Mouse (Mus musculus) MEL (cell line): ENCODE data around the gene Sipa1l1. TPM values are rescaled to one million over a fixed set of nuclear protein-coding genes. Genes with fewer than 3 reads are reported as not detected.

Experiments
- DNase-seq: peaks from one replicate; pipeline ENCODE4 v3.0.0; 2011; ENCODE audit warnings: low read depth, low spot score
- H3K27ac ChIP-seq: 2 replicates; pipeline ENCODE4 v1.5.1; 2012; ENCODE audit warnings: low read depth, mild to moderate bottlenecking, control low read depth, low read length, moderate library complexity; ENCODE audit not compliant: control insufficient read depth
- H3K27me3 ChIP-seq, 2 experiments: fragments of 150-350 bp in 1 of 2; sonication (generic) in 1 of 2; 2 replicates each; pipeline ENCODE4 v1.6.1; 2012; ENCODE audit warnings: low read length in 2 of 2, mild to moderate bottlenecking in 2 of 2, improper control_type of control experiment in 1 of 2, moderate library complexity in 1 of 2; ENCODE audit not compliant: insufficient read depth in 2 of 2, control insufficient read depth in 1 of 2
- H3K36me3 ChIP-seq, 2 experiments: 2 replicates each; pipeline ENCODE4 v1.6.1; 2012 to 2014; ENCODE audit warnings: low read length in 2 of 2, improper control_type of control experiment in 1 of 2, inconsistent platforms in 1 of 2, mild to moderate bottlenecking in 1 of 2; ENCODE audit not compliant: insufficient read depth in 2 of 2, control insufficient read depth in 1 of 2
- H3K4me1 ChIP-seq, 2 experiments: fragments of 150-350 bp in 1 of 2; sonication (generic) in 1 of 2; 2 replicates each; pipeline ENCODE4 v1.6.1; 2012; ENCODE audit warnings: low read length in 2 of 2, improper control_type of control experiment in 1 of 2, mild to moderate bottlenecking in 1 of 2; ENCODE audit not compliant: insufficient read depth in 2 of 2, control insufficient read depth in 1 of 2
- H3K4me3 ChIP-seq, 2 experiments: fragments of 150-350 bp in 1 of 2; sonication (generic) in 1 of 2; 2 replicates each; pipeline ENCODE4 v1.5.1; 2012; ENCODE audit warnings: low read depth in 2 of 2, low read length in 2 of 2, mild to moderate bottlenecking in 2 of 2, moderate library complexity in 2 of 2, control low read depth in 1 of 2, improper control_type of control experiment in 1 of 2; ENCODE audit not compliant: control insufficient read depth in 1 of 2, insufficient read depth in 1 of 2
- H3K79me2 ChIP-seq: 2 replicates; pipeline ENCODE4 v1.6.1; 2012; ENCODE audit warnings: mild to moderate bottlenecking, low read length, moderate library complexity; ENCODE audit not compliant: control insufficient read depth, poor library complexity, insufficient read depth
- H3K9ac ChIP-seq: 2 replicates; pipeline ENCODE4 v1.6.1; 2012; ENCODE audit warnings: low read depth, mild to moderate bottlenecking, control low read depth, low read length, moderate library complexity; ENCODE audit not compliant: control insufficient read depth, poor library complexity, severe bottlenecking
- H3K9me3 ChIP-seq: fragments of 150-350 bp; sonication (generic); replicated peaks from 2 replicates; pipeline ENCODE4 v1.6.1; 2012; ENCODE audit warnings: mild to moderate bottlenecking, low read length, improper control_type of control experiment, moderate library complexity; ENCODE audit not compliant: insufficient read depth
- CHD1 ChIP-seq: IDR thresholded peaks from 2 replicates; pipeline ENCODE4 v1.6.1; 2012; ENCODE audit warnings: low read depth, mild to moderate bottlenecking, inconsistent platforms, low read length, improper control_type of control experiment
- CTCF ChIP-seq, 3 experiments: IDR thresholded peaks in 2 of 3; conservative IDR thresholded peaks in 1 of 3; 2 replicates each; pipeline ENCODE4 v1.5.1; 2011 to 2012; ENCODE audit warnings: low read length in 3 of 3, low read depth in 2 of 3, mild to moderate bottlenecking in 2 of 3, improper control_type of control experiment in 1 of 3, inconsistent platforms in 1 of 3, mixed read lengths in 1 of 3, moderate library complexity in 1 of 3; ENCODE audit not compliant: control insufficient read depth in 1 of 3, insufficient read depth in 1 of 3, poor library complexity in 1 of 3, severe bottlenecking in 1 of 3
- E2F4 ChIP-seq: IDR thresholded peaks from 2 replicates; pipeline ENCODE4 v1.6.1; 2011; ENCODE audit warnings: low read depth, low read length, improper control_type of control experiment, borderline replicate concordance
- GABPA ChIP-seq: IDR thresholded peaks from 2 replicates; pipeline ENCODE4 v1.6.1; 2012; ENCODE audit warnings: low read depth, mild to moderate bottlenecking, inconsistent platforms, low read length, improper control_type of control experiment, moderate library complexity
- GATA1 ChIP-seq: IDR thresholded peaks from 2 replicates; pipeline ENCODE4 v1.6.1; 2011; ENCODE audit warnings: low read depth, low read length, improper control_type of control experiment
- HCFC1 ChIP-seq: IDR thresholded peaks from 2 replicates; pipeline ENCODE4 v1.6.1; 2012; ENCODE audit warnings: low read depth, mild to moderate bottlenecking, inconsistent platforms, low read length, improper control_type of control experiment, moderate library complexity
- JUND ChIP-seq: IDR thresholded peaks from 2 replicates; pipeline ENCODE4 v1.6.1; 2011; ENCODE audit warnings: low read depth, mild to moderate bottlenecking, improper control_type of control experiment, low read length
- KAT2A ChIP-seq: conservative IDR thresholded peaks from 2 replicates; pipeline ENCODE4 v1.6.1; 2012; ENCODE audit warnings: low read depth, low read length, improper control_type of control experiment, inconsistent platforms
- MAFK ChIP-seq: IDR thresholded peaks from 2 replicates; pipeline ENCODE4 v1.6.1; 2011; ENCODE audit warnings: low read depth, mild to moderate bottlenecking, low read length, improper control_type of control experiment, borderline replicate concordance
- MXI1 ChIP-seq: IDR thresholded peaks from 2 replicates; pipeline ENCODE4 v1.6.1; 2011; ENCODE audit warnings: mild to moderate bottlenecking, low read depth, low read length, improper control_type of control experiment
- MYB ChIP-seq: IDR thresholded peaks from 2 replicates; pipeline ENCODE4 v1.6.1; 2011; ENCODE audit warnings: mild to moderate bottlenecking, low read depth, low read length, improper control_type of control experiment
- MYC ChIP-seq: IDR thresholded peaks from 2 replicates; pipeline ENCODE4 v1.6.1; 2011; ENCODE audit warnings: low read depth, mild to moderate bottlenecking, low read length, improper control_type of control experiment, moderate library complexity
- POLR2A ChIP-seq, 2 experiments: IDR thresholded peaks; 2 replicates each; pipeline ENCODE4 v1.6.1; 2011 to 2012; ENCODE audit warnings: low read length in 2 of 2, mild to moderate bottlenecking in 2 of 2, control low read depth in 1 of 2, improper control_type of control experiment in 1 of 2, low read depth in 1 of 2, moderate library complexity in 1 of 2; ENCODE audit not compliant: control insufficient read depth in 1 of 2, insufficient read depth in 1 of 2, poor library complexity in 1 of 2
- RAD21 ChIP-seq: IDR thresholded peaks from 2 replicates; pipeline ENCODE4 v1.6.1; 2011; ENCODE audit warnings: mild to moderate bottlenecking, low read depth, low read length, improper control_type of control experiment
- SIN3A ChIP-seq: IDR thresholded peaks from 2 replicates; pipeline ENCODE4 v1.6.1; 2012; ENCODE audit warnings: low read length, improper control_type of control experiment, inconsistent platforms
- SMC3 ChIP-seq: IDR thresholded peaks from 2 replicates; pipeline ENCODE4 v1.6.1; 2011; ENCODE audit warnings: low read depth, low read length, improper control_type of control experiment
- TAL1 ChIP-seq: IDR thresholded peaks from 2 replicates; pipeline ENCODE4 v1.6.1; 2012; ENCODE audit warnings: mild to moderate bottlenecking, inconsistent platforms, low read length, moderate library complexity, mixed read lengths
- TBP ChIP-seq: IDR thresholded peaks from 2 replicates; pipeline ENCODE4 v1.8.0; 2011; ENCODE audit warnings: low read depth, low read length, improper control_type of control experiment
- UBTF ChIP-seq: IDR thresholded peaks from 2 replicates; pipeline ENCODE4 v1.6.1; 2012; ENCODE audit warnings: low read depth, mild to moderate bottlenecking, inconsistent platforms, low read length, improper control_type of control experiment, moderate library complexity, borderline replicate concordance; ENCODE audit not compliant: insufficient read depth
- USF2 ChIP-seq, 2 experiments: IDR thresholded peaks; 2 replicates each; pipeline ENCODE4 v1.6.1; 2011 to 2012; ENCODE audit warnings: improper control_type of control experiment in 2 of 2, low read length in 2 of 2, borderline replicate concordance in 1 of 2, inconsistent platforms in 1 of 2, low read depth in 1 of 2, mild to moderate bottlenecking in 1 of 2; ENCODE audit not compliant: insufficient read depth in 1 of 2
- ZC3H11A ChIP-seq: IDR thresholded peaks from 2 replicates; pipeline ENCODE4 v1.6.1; 2012; ENCODE audit warnings: low read depth, mild to moderate bottlenecking, inconsistent platforms, low read length, improper control_type of control experiment
- ZKSCAN1 ChIP-seq: IDR thresholded peaks from 2 replicates; pipeline ENCODE4 v1.6.1; 2012; ENCODE audit warnings: low read depth, mild to moderate bottlenecking, inconsistent platforms, low read length, improper control_type of control experiment, moderate library complexity
- polyA plus RNA-seq, 2 experiments: library from polyadenylated mRNA; stranded (reverse) in 1 of 2; unstranded in 1 of 2; fragments of >175 nt in 1 of 2; fragments of >200 nt in 1 of 2; gene quantifications; 2 replicates each; pipeline versions ENCODE4 v1.2.1 to v1.2.4; 2012; ENCODE audit warnings: low replicate concordance in 2 of 2, low read depth in 1 of 2; ENCODE audit not compliant: insufficient read length in 2 of 2, insufficient read depth in 1 of 2, missing spikeins in 1 of 2
- total RNA-seq: library from RNA; depleted of rRNA; stranded (reverse); fragments of 300-350 nt; gene quantifications from 2 replicates; pipeline ENCODE4 v1.2.3, GENCODE M21; 2012

The Sipa1l1 gene
- total and polyA plus RNA-seq, 3 experiments: 18.1 to 42.7 (median 19.3) TPM

DNA sequence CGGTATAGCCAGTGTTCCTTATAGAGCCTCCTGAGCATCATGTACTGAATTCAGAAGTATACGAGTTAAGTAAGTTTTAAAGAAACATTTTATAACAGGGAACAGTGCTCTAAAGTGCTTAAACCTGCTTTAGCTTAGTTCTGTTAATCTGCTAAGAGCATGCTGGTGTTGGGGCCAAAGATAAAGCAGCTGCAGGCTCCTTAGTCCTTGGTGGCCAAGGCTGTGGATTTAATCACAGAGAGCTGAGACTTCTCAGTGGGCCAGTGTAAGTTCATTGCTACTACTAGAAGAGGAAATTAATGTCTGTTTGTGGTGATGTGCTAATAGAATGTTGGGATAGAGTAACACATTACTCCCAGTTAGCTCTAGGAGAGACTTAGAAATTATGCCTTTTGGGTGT lies 27.1 kb downstream of the Sipa1l1 start (continued):
- TF ChIP-seq TBP (peak; percentile 46; the same call in 1 of the 2 replicates), HCFC1 (no peak), MYB (no peak), MYC (no peak), USF2 (IDR thresholded peaks at IDR 0.05; ENCODE audit: borderline replicate concordance in 1 of 2, insufficient read depth in 1 of 2, low read depth in 1 of 2, low read length in 2 of 2) (no peak), GABPA (no peak)

DNA sequence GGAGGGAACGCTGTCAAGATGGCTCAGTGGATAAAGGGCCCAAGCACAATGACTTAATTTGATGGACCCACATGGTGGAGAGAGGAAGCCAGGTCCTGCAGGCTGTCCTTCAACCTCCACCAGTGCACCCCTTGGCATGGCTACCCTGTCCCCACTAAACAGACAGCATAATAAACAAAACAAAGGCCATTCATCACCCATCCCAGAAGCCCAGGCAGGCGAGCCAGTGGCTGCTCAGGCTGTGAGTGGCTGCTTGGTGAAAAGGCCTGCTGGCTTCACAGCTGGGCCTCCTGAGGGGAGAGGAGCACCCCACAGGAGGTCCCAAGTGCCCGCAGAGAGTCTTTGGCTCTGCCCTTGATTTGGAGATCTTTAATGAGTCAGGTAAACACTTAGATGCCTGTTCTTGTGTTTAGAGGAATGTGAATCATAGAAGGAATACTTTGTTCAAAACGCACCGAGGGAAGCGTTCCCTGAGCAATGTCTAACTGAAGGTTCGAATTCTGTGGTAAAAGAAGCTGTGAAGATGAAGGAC lies 27.6 kb downstream of the Sipa1l1 start:
- Histone ChIP-seq H3K27me3 (no peaks in the 10 kb centered on the region), H3K9me3 (no peaks in the 10 kb centered on the region), H3K4me3 (no peak overlapping the region), H3K4me1 (peaks cover 8% of the 10 kb centered on the region in 2 experiments), H3K79me2 (peaks cover 2% of the 10 kb centered on the region; the same call in 1 of the 2 replicates), H3K36me3 (peaks cover 2 to 14% of the 10 kb centered on the region in 2 experiments; a peak in 3 of 4 replicates), H3K9ac (no peak overlapping the region), H3K27ac (no peak overlapping the region)
- DNase-seq: no peak
- TF ChIP-seq HCFC1 (no peak), SIN3A (no peak), JUND (no peak), SMC3 (no peak), KAT2A (no peak), POLR2A (IDR thresholded peaks at IDR 0.05; ENCODE audit: control insufficient read depth in 1 of 2, insufficient read depth in 1 of 2, low read depth in 1 of 2, low read length in 2 of 2, poor library complexity in 1 of 2) (no peak), CTCF (IDR thresholded peaks at IDR 0.05 in 2 of 3, conservative IDR thresholded peaks at IDR 0.05 in 1 of 3; ENCODE audit: control insufficient read depth in 1 of 3, insufficient read depth in 1 of 3, low read depth in 2 of 3, low read length in 3 of 3, poor library complexity in 1 of 3, severe bottlenecking in 1 of 3) (no peak), TAL1 (no peak), CHD1 (no peak), RAD21 (no peak), ZKSCAN1 (no peak), MXI1 (no peak), E2F4 (no peak), USF2 (IDR thresholded peaks at IDR 0.05; ENCODE audit: borderline replicate concordance in 1 of 2, insufficient read depth in 1 of 2, low read depth in 1 of 2, low read length in 2 of 2) (no peak), GATA1 (no peak)

DNA sequence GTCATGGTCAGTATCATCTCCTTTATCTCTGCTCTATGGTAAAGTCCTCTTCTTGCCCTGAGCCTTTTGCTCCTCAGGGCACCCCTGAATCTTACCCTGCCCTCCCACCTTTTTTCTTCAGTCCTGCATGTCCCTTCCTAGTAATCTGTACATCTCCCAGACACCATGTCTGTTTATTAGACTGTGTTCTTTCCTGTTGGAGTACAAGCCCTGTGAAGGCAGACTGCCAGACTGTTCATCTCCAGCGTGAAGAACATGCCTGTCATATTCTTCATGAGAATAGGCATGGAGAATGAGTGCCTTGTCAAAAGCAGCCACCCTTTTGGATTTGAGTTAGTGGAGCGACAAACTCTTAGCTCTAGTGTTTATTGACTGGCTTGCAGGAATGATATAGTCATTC lies 28.1 kb downstream of the Sipa1l1 start:
- peaks cover 2 to 17% of the 10 kb centered on the region in 2 experiments; a peak in 3 of 4 replicates for H3K36me3 ChIP-seq
- H3K27me3 ChIP-seq: no peaks in the 10 kb centered on the region
- no peak overlapping the region for H3K4me3 ChIP-seq
- H3K79me2 ChIP-seq: peaks cover 2% of the 10 kb centered on the region; the same call in 1 of the 2 replicates
- peaks cover 9 to 10% of the 10 kb centered on the region in 2 experiments for H3K4me1 ChIP-seq
- H3K27ac ChIP-seq: no peak overlapping the region
- no peak for DNase-seq
- TF ChIP-seq KAT2A: no peak
- TF ChIP-seq RAD21: no peak
- TF ChIP-seq MAFK: no peak
- no peak for TF ChIP-seq UBTF
- TF ChIP-seq TAL1: no peak
- no peak for TF ChIP-seq ZC3H11A
- no peaks in the 10 kb centered on the region for H3K9me3 ChIP-seq
- H3K9ac ChIP-seq: no peak overlapping the region
